Mouse (Mus musculus): ENCODE measurements at regions not wholly inside any gene's neighbourhood (a gene's known extent, or its start where the extent isn't known, plus 50 kb on each side); places are given as distances from the start of the nearest gene placed in this dataset.

DNA sequence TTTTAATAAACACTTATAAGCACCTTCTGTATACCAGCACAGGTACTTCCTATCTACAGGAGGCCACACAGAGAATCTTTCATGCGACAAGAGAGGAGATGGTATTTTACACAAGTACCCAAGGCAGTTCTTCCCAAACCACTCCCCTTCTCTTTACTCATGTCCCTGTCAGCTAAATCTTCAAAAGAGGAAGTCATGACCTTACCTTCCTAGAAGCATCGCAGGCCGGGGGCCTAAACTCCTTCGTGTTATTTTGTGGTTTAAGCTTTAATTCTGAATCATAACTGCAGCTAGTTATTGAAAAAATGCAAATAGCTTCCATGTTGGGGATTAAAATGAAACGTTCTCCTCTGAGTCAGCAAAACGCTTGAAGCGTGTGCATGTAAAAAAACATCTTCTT is 139.2 kb downstream of the Maf start:
- Histone ChIP-seq H3K4me3 (ENCODE audit: control insufficient read depth, low read depth, low read length) (no peak overlapping the region), H3K27ac (ENCODE audit: control insufficient read depth, insufficient read depth, low read depth, low read length) (no peak overlapping the region), H3K36me3 (ENCODE audit: control insufficient read depth, insufficient read depth, low read length) (no peaks in the 10 kb centered on the region), H3K4me1 (ENCODE audit: control insufficient read depth, insufficient read depth, low read length) (no peaks in the 10 kb centered on the region), H3K27me3 (ENCODE audit: control insufficient read depth, insufficient read depth, low read length) (no peaks in the 10 kb centered on the region)
- TF ChIP-seq POLR2A (IDR thresholded peaks at IDR 0.05; ENCODE audit: control insufficient read depth, low read depth, low read length) (no peak), CTCF (IDR thresholded peaks at IDR 0.05; ENCODE audit: control insufficient read depth, insufficient read depth, insufficient replicate concordance, low read depth, low read length) (no peak)

DNA sequence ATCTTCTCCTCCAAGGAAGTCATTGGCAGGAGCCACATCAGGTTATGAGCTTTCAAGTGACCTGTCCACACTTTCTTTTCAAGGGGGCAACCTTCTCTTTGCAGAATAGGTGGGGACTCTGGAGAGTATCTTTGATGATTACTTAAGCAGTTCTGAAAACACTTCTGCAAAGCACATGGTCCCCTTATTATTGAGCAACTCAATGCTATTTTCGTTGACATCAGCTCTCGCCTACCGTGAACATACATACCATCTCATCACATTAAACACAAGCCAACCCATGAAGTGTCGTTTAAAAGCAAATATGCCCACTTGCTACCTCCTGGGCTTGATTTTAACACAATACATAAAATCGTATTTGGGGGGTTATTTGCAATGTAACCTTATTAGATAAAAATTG is 141.8 kb downstream of the Maf start:
- Histone ChIP-seq H3K27me3 (ENCODE audit: control insufficient read depth, insufficient read depth, low read length) (no peaks in the 10 kb centered on the region), H3K4me1 (ENCODE audit: control insufficient read depth, insufficient read depth, low read length) (no peaks in the 10 kb centered on the region), H3K4me3 (ENCODE audit: control insufficient read depth, low read depth, low read length) (no peak overlapping the region), H3K27ac (ENCODE audit: control insufficient read depth, insufficient read depth, low read depth, low read length) (no peak overlapping the region), H3K36me3 (ENCODE audit: control insufficient read depth, insufficient read depth, low read length) (no peaks in the 10 kb centered on the region)
- TF ChIP-seq POLR2A (IDR thresholded peaks at IDR 0.05; ENCODE audit: control insufficient read depth, low read depth, low read length) (no peak), CTCF (IDR thresholded peaks at IDR 0.05; ENCODE audit: control insufficient read depth, insufficient read depth, insufficient replicate concordance, low read depth, low read length) (no peak)

DNA sequence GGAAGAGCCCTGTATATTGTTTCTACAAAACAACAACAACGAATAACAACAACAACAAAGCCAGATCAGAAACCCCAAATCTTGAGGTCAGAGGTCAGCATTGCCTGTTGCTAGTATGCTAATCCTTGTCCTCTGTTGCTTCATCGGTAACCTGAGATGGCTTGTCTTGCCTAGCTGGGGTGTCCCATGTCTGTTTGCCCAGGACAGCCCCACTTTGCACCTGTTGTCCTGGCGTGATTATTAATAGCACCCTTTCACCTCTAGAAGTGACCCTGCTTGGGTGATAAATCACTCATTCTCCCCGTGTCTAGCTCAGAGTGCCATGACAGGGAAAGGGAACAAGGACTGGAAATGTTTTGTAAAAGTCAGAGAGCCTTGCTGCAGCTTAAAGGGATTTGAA is 145.2 kb downstream of the Maf start:
- Histone ChIP-seq H3K27ac (ENCODE audit: control insufficient read depth, insufficient read depth, low read depth, low read length) (no peak overlapping the region), H3K36me3 (ENCODE audit: control insufficient read depth, insufficient read depth, low read length) (no peaks in the 10 kb centered on the region)
- TF ChIP-seq CTCF (IDR thresholded peaks at IDR 0.05; ENCODE audit: control insufficient read depth, insufficient read depth, insufficient replicate concordance, low read depth, low read length) (no peak), POLR2A (IDR thresholded peaks at IDR 0.05; ENCODE audit: control insufficient read depth, low read depth, low read length) (no peak)

DNA sequence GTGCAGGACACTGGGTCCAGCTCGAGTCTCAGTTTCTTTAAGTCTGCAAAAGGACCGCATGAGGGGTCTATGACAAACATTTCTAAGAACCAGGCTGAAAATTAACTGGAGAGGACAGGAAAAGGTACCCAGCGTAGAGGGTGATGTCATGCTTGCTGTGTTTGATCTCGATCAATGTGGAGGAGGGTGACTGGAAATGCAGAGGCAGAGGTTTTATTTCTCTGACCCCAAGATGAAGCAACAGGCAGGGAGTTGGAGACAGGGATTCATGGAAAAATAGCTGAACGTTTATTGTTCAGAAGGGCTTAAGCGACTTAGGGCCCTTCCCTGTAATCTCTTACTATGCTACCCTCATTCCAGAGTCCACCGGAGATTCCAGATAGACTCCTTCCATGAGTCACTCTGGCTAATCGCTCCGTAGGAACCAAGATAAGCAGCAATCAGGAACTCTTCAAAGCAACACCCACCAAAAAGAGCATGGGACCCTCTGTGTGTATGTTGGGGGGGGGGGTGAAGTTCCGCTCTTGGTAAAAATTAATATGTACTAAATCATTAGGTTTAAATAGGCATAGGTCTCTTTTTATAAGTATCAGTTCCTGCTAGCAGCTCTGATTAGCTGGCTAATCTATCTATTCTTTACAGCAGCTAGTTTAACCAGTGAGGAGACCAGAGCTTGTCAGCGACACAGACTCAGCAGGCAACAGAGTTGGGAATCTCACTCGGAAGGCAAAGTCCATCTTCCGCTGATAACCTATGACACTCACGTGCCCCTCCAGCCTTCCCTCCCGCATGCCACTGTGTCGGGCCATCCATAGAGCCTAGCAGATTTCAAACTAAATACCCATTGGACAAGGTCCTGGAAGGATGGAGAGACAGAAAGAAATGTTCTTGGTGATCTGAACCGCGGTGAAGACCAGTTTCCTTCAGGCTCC is 146.3 kb downstream of the Maf start:
- TF ChIP-seq POLR2A (IDR thresholded peaks at IDR 0.05; ENCODE audit: control insufficient read depth, low read depth, low read length) (no peak), CTCF (IDR thresholded peaks at IDR 0.05; ENCODE audit: control insufficient read depth, insufficient read depth, insufficient replicate concordance, low read depth, low read length) (no peak)
- H3K27me3 ChIP-seq (ENCODE audit: control insufficient read depth, insufficient read depth, low read length) = no peaks in the 10 kb centered on the region
- H3K4me3 ChIP-seq (ENCODE audit: control insufficient read depth, low read depth, low read length) = no peak overlapping the region
- H3K27ac ChIP-seq (ENCODE audit: control insufficient read depth, insufficient read depth, low read depth, low read length) = no peak overlapping the region
- H3K36me3 ChIP-seq (ENCODE audit: control insufficient read depth, insufficient read depth, low read length) = no peaks in the 10 kb centered on the region
- H3K4me1 ChIP-seq (ENCODE audit: control insufficient read depth, insufficient read depth, low read length) = no peaks in the 10 kb centered on the region

More for the DNA sequence above, 145.2 kb downstream of the Maf start:
- no peaks in the 10 kb centered on the region for H3K27me3 ChIP-seq (ENCODE audit: control insufficient read depth, insufficient read depth, low read length)
- no peak overlapping the region for H3K4me3 ChIP-seq (ENCODE audit: control insufficient read depth, low read depth, low read length)
- H3K4me1 ChIP-seq (ENCODE audit: control insufficient read depth, insufficient read depth, low read length) = no peaks in the 10 kb centered on the region

DNA sequence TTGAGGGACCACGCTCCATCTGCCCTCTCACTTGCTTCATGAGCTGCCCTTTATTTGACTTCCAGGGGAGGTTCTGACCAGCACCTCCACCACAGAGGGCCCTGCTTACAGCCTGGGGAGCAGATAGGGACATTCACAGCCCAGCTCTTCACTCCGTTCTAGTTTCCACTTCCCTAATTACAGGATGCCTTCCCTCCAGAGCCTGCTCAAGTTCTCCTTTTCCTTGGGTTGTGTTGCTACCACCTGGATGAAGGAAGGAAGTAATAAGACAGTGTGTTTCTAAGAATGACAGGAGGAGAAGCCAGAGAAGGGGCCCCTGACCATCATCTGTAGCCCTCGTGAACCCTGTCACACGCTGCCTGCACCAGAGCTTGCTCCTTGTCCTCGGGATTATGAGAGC is 152.1 kb downstream of the Maf start:
- TF ChIP-seq CTCF (IDR thresholded peaks at IDR 0.05; ENCODE audit: control insufficient read depth, insufficient read depth, insufficient replicate concordance, low read depth, low read length) = no peak
- TF ChIP-seq POLR2A (IDR thresholded peaks at IDR 0.05; ENCODE audit: control insufficient read depth, low read depth, low read length) = no peak
- no peaks in the 10 kb centered on the region for H3K36me3 ChIP-seq (ENCODE audit: control insufficient read depth, insufficient read depth, low read length)
- no peaks in the 10 kb centered on the region for H3K4me1 ChIP-seq (ENCODE audit: control insufficient read depth, insufficient read depth, low read length)
- no peak overlapping the region for H3K27ac ChIP-seq (ENCODE audit: control insufficient read depth, insufficient read depth, low read depth, low read length)
- H3K27me3 ChIP-seq (ENCODE audit: control insufficient read depth, insufficient read depth, low read length) = no peaks in the 10 kb centered on the region
- no peak overlapping the region for H3K4me3 ChIP-seq (ENCODE audit: control insufficient read depth, low read depth, low read length)

DNA sequence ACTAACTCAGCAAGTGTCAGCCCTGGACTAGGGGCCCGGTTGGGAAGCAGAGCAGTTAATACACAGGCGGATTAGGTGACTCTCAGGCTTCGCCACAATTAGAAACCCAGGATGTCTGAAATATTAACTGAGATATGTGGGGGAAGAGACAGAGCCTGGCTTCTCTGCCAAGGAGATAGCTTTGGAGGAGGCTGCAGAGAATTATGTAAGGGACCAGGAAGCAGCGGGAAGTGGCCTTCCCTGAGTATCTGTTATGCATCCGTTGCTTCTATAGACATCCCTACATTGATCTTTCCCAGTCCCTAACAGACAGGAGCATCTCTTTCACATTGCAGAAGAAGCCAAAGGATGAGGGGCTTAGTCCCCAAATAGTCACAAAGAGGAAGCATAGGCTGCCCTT is 153.4 kb downstream of the Maf start:
- no peaks in the 10 kb centered on the region for H3K36me3 ChIP-seq (ENCODE audit: control insufficient read depth, insufficient read depth, low read length)
- no peaks in the 10 kb centered on the region for H3K4me1 ChIP-seq (ENCODE audit: control insufficient read depth, insufficient read depth, low read length)
- H3K4me3 ChIP-seq (ENCODE audit: control insufficient read depth, low read depth, low read length) = no peak overlapping the region
- H3K27ac ChIP-seq (ENCODE audit: control insufficient read depth, insufficient read depth, low read depth, low read length) = no peak overlapping the region
- TF ChIP-seq CTCF (IDR thresholded peaks at IDR 0.05; ENCODE audit: control insufficient read depth, insufficient read depth, insufficient replicate concordance, low read depth, low read length) = no peak
- no peaks in the 10 kb centered on the region for H3K27me3 ChIP-seq (ENCODE audit: control insufficient read depth, insufficient read depth, low read length)

DNA sequence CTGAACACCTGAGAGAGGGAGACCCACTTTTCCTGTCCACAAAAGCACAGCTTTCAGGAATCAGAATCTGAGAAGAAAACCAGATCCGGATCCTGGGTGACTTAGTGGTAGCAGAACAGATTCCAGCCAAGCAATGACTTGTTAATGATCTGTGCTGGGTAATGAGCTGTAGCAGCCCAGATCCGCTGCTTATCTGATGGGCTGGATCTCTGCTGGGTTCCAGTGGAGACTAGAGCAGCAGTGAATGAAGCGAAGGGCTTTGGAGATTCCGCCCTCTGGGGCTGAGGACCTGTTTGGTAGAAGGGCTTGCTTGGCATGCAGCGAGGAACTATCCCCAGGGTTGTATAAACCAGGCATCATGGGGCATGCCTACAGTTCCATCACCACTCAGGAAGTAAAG is 156.3 kb downstream of the Maf start:
- TF ChIP-seq CTCF (IDR thresholded peaks at IDR 0.05; ENCODE audit: control insufficient read depth, insufficient read depth, insufficient replicate concordance, low read depth, low read length) = no peak
- no peak for TF ChIP-seq POLR2A (IDR thresholded peaks at IDR 0.05; ENCODE audit: control insufficient read depth, low read depth, low read length)
- Histone ChIP-seq H3K27ac (ENCODE audit: control insufficient read depth, insufficient read depth, low read depth, low read length) (no peak overlapping the region), H3K4me1 (ENCODE audit: control insufficient read depth, insufficient read depth, low read length) (no peaks in the 10 kb centered on the region), H3K4me3 (ENCODE audit: control insufficient read depth, low read depth, low read length) (no peak overlapping the region), H3K27me3 (ENCODE audit: control insufficient read depth, insufficient read depth, low read length) (no peaks in the 10 kb centered on the region), H3K36me3 (ENCODE audit: control insufficient read depth, insufficient read depth, low read length) (no peaks in the 10 kb centered on the region)

Measured in testis, adult 2 months (tissue).